Mouse (Mus musculus) midbrain, embryonic 13.5 days (tissue): ENCODE data around the gene Atg14. TPM values are rescaled to one million over a fixed set of nuclear protein-coding genes. Genes with fewer than 3 reads are reported as not detected.

Experiments used
- ATAC-seq: fragments of 200-750 bp; cut with Nextera tagmentation; 2 replicates; pipeline ENCODE4 v1.8.0; 2017; ENCODE audit warnings: mild to moderate bottlenecking, moderate TSS enrichment, moderate library complexity
- H3K27ac ChIP-seq: fragments of 300-500 bp; sonication (generic); 2 replicates; pipeline ENCODE4 v1.5.1; 2015; ENCODE audit warnings: inconsistent platforms, mild to moderate bottlenecking, moderate library complexity
- H3K27me3 ChIP-seq: fragments of 300-500 bp; sonication (generic); 2 replicates; pipeline ENCODE4 v1.6.1; 2015; ENCODE audit warnings: mild to moderate bottlenecking, inconsistent platforms
- H3K36me3 ChIP-seq: fragments of 300-500 bp; sonication (generic); 2 replicates; pipeline ENCODE4 v1.6.1; 2015; ENCODE audit warnings: mild to moderate bottlenecking, inconsistent platforms
- H3K4me1 ChIP-seq: fragments of 300-500 bp; sonication (generic); replicated peaks from 2 replicates; pipeline ENCODE4 v1.6.1; 2015; ENCODE audit warnings: inconsistent platforms
- H3K4me2 ChIP-seq: fragments of 300-500 bp; sonication (generic); replicated peaks from 2 replicates; pipeline ENCODE4 v1.6.1; 2015; ENCODE audit warnings: moderate library complexity, mild to moderate bottlenecking, inconsistent platforms
- H3K4me3 ChIP-seq: fragments of 300-500 bp; sonication (generic); replicated peaks from 2 replicates; pipeline ENCODE4 v1.5.1; 2015; ENCODE audit warnings: mild to moderate bottlenecking, inconsistent platforms
- H3K9ac ChIP-seq: fragments of 300-500 bp; sonication (generic); replicated peaks from 2 replicates; pipeline ENCODE4 v1.6.1; 2015; ENCODE audit warnings: mild to moderate bottlenecking, inconsistent platforms
- H3K9me3 ChIP-seq: fragments of 300-500 bp; sonication (generic); 2 replicates; pipeline ENCODE4 v1.6.1; 2016; ENCODE audit warnings: mild to moderate bottlenecking, inconsistent platforms
- WGBS: fragments of 180-500 bp; shearing (Covaris S2); methylation state at CpG from one replicate; pipeline ENCODE4 v1.1.7; 2015; 5-methylcytosine and 5-hydroxymethylcytosine counted together
- polyA plus RNA-seq: library from polyadenylated mRNA; unstranded; fragments of >200 nt; fragmentation: Nextera tagmentation; extraction: Ambion mirVana; gene quantifications from 2 replicates; pipeline ENCODE4 v1.2.1, GENCODE M21; 2015

The Atg14 gene
- polyA plus RNA-seq, 1 experiment from 2014 or later: 21.9 TPM

DNA sequence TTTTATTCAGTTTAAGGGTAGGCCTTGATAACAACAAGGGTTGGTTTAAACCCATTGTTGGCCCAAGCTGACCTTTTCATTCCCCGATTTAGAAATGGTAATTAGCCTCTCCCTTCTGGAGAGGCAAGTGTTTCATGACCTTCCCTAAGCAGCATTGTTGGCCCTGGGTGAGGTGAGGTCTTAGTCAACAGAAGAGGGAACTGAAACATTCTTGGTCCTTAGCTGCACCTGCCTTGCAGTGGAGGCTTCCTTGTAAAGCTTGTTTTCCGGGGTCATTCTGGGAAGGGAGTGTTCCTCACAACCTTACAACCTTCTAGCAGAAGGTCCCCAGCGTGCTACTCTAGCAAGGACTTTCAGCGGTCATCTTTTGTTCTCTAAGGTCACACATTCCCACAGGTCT is 2.3 kb upstream of the Atg14 start:
- ATAC-seq: no peak
- no peak overlapping the region for H3K27ac ChIP-seq
- no peak overlapping the region for H3K9ac ChIP-seq
- no peaks in the 10 kb centered on the region for H3K9me3 ChIP-seq
- no peaks in the 10 kb centered on the region for H3K36me3 ChIP-seq
- H3K4me1 ChIP-seq: 0 out of 2 replicates have a peak, but pooled peaks cover 2% of the 10 kb centered on the region
- no peak overlapping the region for H3K4me3 ChIP-seq
- H3K27me3 ChIP-seq: no peaks in the 10 kb centered on the region
- H3K4me2 ChIP-seq: no peak overlapping the region
- WGBS: 80% methylated on average over 4 of the region's 4 CpGs

DNA sequence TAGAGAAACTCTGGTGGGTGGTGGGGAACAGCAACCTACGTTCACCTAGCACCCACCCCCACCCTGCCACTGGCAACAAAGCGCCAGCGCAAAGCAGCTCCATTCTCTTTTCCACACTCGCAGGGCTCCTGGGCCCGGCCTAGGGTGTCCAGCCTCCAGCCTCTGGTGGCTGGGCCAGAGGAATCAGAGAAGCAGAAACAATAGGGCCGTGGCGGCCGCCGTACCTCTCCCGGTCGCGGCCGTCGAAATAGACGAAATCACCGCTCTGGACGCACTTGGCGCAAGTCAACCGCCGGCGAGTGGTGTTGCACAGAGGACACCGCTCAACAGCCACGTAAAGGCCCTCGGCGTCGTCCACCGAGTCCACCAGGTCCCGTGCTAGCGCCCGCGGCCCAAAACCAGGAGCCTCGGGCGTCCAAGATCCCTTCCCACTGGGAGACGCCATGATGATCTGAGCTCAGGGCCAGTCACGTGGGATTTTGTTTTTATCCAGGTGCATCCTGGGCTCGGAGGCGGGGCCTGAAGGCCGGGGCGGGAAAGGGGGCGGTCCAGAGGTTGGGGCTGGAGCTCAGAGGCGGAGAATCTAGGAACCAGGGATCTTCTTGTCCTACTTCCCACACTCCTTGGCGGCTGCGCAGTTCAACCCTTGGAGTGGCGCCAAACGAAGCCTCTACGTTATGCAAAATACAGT is 2.3 kb downstream of the Atg14 start:
- no peaks in the 10 kb centered on the region for H3K9me3 ChIP-seq
- peak overlapping the region; percentile 65 for H3K4me2 ChIP-seq
- H3K27me3 ChIP-seq: no peaks in the 10 kb centered on the region
- peak overlapping the region; percentile 81 for H3K9ac ChIP-seq
- H3K36me3 ChIP-seq: peaks cover 6% of the 10 kb centered on the region
- under 1% methylated on average over 46 of the region's 46 CpGs for WGBS
- ATAC-seq: peak; percentile 99
- H3K27ac ChIP-seq: peak overlapping the region; percentile 54; the same call in 1 of the 2 replicates
- H3K4me1 ChIP-seq: peaks cover 15% of the 10 kb centered on the region
- peak overlapping the region; percentile 74 for H3K4me3 ChIP-seq

DNA sequence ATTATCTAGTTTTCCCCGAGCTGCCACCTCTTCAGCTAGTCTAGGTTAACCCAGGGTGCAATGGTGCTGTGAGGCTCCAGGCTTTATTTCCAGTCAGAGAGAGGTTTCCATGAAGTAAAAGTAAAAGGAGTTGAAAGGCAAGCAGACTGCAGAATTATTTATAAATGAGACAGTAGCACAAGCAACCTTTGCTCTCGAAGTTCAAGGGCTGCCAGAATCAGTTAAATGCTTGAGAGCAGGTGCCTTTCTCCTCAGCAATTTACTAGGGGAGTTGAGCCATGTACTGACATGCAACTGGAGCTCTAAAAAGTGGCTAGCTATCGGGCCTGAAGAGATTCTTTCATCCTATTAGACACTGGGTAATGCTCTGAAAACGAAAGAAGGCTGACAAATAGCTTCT is 7.3 kb downstream of the Atg14 start:
- H3K27ac ChIP-seq: no peak overlapping the region
- no peaks in the 10 kb centered on the region for H3K9me3 ChIP-seq
- H3K36me3 ChIP-seq: peaks cover 16% of the 10 kb centered on the region
- WGBS: 88% methylated on average over 4 of the region's 4 CpGs
- ATAC-seq: no peak
- no peak overlapping the region for H3K4me2 ChIP-seq
- no peak overlapping the region for H3K9ac ChIP-seq
- no peaks in the 10 kb centered on the region for H3K27me3 ChIP-seq
- no peak overlapping the region for H3K4me3 ChIP-seq
- peaks cover 12% of the 10 kb centered on the region for H3K4me1 ChIP-seq

DNA sequence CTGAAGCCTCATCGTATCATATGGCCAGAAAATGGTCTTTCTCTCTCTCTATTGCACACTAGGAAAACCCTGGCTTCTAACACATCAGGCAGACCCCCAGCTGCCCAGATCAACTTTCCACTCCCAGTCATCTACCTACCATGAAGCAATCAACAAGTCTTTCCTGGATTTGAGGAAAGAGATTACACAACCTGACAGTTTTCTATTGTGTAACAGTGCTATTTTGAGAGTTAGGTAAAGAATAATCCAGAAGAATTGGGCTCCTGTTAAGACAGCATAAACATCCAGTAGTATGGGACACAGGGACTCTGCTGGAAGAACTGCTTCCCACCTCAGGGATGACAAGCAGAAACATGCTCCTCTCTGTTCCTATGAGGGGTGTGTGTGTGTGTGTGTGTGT is 7.9 kb downstream of the Atg14 start:
- no peak overlapping the region for H3K27ac ChIP-seq
- H3K4me2 ChIP-seq: no peak overlapping the region
- no peak overlapping the region for H3K9ac ChIP-seq
- no peak overlapping the region for H3K4me3 ChIP-seq
- no peaks in the 10 kb centered on the region for H3K27me3 ChIP-seq
- no peaks in the 10 kb centered on the region for H3K9me3 ChIP-seq
- peaks cover 16% of the 10 kb centered on the region for H3K36me3 ChIP-seq
- no peak for ATAC-seq
- peaks cover 11% of the 10 kb centered on the region for H3K4me1 ChIP-seq
- 95% methylated on average over 1 of the region's 1 CpGs for WGBS

DNA sequence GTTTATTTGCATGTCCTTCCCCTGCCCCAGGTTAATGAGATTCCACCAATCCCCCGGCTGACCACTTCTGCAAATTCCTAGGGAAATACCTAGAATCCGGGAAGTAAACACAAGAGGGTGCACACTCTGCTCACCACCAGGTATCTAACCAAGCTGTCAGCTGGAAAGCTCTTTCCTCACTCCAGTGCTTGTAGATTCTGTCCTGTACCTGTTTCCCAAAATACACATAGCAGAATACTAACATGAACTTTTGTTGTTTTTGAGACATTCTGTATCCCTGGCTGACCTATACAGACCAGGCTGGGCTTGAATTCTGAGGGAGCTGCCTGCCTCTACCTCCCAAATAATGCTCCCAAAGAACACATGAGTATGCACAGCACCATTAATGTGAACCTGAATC is 9.7 kb downstream of the Atg14 start:
- Histone ChIP-seq H3K27ac (no peak overlapping the region), H3K9me3 (no peaks in the 10 kb centered on the region), H3K4me3 (no peak overlapping the region), H3K4me1 (no peaks in the 10 kb centered on the region; the same call in 1 of the 2 replicates), H3K27me3 (no peaks in the 10 kb centered on the region), H3K36me3 (peaks cover 28% of the 10 kb centered on the region), H3K4me2 (no peak overlapping the region), H3K9ac (no peak overlapping the region)
- WGBS: 86% methylated on average over 2 of the region's 2 CpGs
- no peak for ATAC-seq

DNA sequence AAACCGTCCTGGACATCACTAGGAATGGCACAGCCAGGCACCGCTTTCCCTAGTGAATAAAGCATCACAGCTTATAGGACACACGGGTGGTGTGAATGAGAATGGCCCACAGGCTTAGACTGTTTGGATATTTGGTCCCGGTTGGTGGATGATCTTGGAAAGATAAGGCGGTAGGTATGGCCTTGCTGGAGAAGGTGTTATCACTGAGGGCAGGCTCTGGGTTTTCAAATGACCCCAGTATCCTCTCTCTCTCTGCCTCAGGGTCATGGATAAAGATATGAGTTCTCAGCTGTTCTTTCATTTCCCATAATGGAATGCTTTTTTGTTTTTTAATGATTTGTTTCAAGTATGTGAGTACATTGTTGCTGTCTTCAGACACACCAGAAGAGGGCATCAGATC is 15.2 kb downstream of the Atg14 start:
- Histone ChIP-seq H3K9ac (no peak overlapping the region), H3K9me3 (no peaks in the 10 kb centered on the region), H3K4me3 (no peak overlapping the region), H3K27me3 (no peaks in the 10 kb centered on the region), H3K4me2 (no peak overlapping the region), H3K36me3 (peaks cover 66% of the 10 kb centered on the region), H3K4me1 (no peaks in the 10 kb centered on the region), H3K27ac (no peak overlapping the region)
- WGBS: 95% methylated on average over 5 of the region's 5 CpGs
- no peak for ATAC-seq

DNA sequence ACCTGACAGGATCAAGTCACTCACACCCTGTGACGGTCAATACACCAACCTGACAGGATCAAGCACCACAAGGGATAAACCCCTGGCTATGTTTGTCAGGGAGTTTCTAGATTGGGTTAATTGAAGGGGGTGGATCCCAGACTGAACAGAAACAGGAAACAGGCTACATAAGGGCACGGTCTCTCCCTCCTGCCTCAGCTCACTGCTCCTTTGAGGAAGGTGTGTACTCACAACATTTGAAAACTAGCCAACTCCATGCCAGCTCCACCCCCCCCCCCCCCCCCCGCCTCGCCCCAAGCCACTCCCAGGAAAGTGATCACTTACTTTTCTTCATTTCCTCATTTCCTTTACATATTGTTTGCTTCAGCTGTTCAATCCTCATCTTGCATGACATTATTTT is 16.2 kb downstream of the Atg14 start:
- Histone ChIP-seq H3K9me3 (no peaks in the 10 kb centered on the region), H3K27me3 (no peaks in the 10 kb centered on the region), H3K9ac (no peak overlapping the region), H3K4me1 (no peaks in the 10 kb centered on the region), H3K36me3 (peaks cover 66% of the 10 kb centered on the region), H3K27ac (no peak overlapping the region), H3K4me2 (no peak overlapping the region), H3K4me3 (no peak overlapping the region)
- 90% methylated on average over 3 of the region's 4 CpGs for WGBS
- no peak for ATAC-seq

DNA sequence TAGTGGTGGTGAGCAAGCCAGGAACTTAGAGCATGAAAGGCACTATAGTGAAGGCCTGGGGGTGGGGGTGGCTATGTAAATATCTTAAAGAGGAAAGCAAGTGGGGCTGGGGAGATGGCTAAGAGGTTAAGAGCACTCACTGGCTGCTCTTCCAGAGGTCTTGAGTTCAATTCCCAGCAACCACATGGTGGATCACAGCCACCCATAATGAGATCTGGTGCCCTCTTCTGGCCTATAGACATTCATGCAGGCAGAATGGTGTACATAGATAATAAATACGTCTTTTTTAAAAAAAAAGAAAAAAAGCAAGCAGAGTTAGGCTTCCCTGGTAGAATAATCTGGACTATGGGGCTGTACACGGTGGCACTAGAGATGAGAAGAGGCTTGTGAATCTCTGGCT is 17.1 kb downstream of the Atg14 start:
- Histone ChIP-seq H3K27me3 (no peaks in the 10 kb centered on the region), H3K9me3 (no peaks in the 10 kb centered on the region), H3K4me1 (no peaks in the 10 kb centered on the region), H3K9ac (no peak overlapping the region), H3K36me3 (peaks cover 73% of the 10 kb centered on the region), H3K27ac (no peak overlapping the region), H3K4me3 (no peak overlapping the region), H3K4me2 (no peak overlapping the region)
- 84% methylated on average over 2 of the region's 2 CpGs for WGBS
- ATAC-seq: no peak

DNA sequence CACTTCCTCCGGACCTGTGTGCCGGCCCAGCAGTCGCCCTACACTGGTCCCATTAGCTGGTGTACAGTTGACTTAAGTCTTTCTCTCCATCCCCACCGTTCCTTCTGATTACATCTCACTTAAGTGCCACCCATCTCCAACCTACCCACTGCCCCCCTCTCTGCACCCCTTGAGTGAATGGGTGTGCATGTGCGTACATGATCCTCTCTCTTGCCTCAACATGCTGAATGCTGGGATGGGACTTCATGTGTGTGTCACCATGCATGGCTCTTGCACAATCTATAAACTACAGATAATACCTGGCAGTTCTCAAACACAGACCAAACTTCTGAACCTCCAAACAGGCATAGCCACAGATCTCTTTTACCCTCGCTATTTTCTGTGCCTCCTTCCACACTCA is 18.8 kb downstream of the Atg14 start:
- no peaks in the 10 kb centered on the region for H3K9me3 ChIP-seq
- no peaks in the 10 kb centered on the region for H3K4me1 ChIP-seq
- ATAC-seq: no peak
- H3K9ac ChIP-seq: no peak overlapping the region
- H3K27me3 ChIP-seq: no peaks in the 10 kb centered on the region
- H3K27ac ChIP-seq: no peak overlapping the region
- peaks cover 88% of the 10 kb centered on the region for H3K36me3 ChIP-seq
- no peak overlapping the region for H3K4me2 ChIP-seq
- H3K4me3 ChIP-seq: no peak overlapping the region
- WGBS: 95% methylated on average over 6 of the region's 6 CpGs

DNA sequence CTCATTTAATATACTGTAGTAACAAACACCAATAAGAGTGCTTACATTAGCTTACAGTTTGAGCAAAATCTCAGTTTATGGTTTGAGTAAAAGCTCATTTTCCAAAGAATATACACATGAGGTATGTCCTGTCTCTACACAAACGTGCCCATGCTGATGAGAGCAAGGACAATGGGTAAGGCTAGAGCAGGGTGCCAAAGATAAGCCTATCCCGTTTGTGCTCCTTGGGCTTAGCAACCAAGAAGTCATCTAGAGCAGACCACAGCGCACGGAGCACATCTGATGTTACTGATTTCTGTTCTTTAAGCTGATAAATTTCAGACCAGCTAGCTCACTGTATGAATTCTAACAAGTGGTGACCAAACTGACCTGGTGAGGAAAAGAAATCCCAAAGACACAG is 25.6 kb downstream of the Atg14 start:
- Histone ChIP-seq H3K4me2 (no peak overlapping the region), H3K4me1 (no peaks in the 10 kb centered on the region), H3K27me3 (no peaks in the 10 kb centered on the region), H3K9me3 (no peaks in the 10 kb centered on the region), H3K4me3 (no peak overlapping the region), H3K36me3 (peaks cover 93% of the 10 kb centered on the region), H3K27ac (no peak overlapping the region), H3K9ac (no peak overlapping the region)
- no peak for ATAC-seq
- 90% methylated on average over 4 of the region's 4 CpGs for WGBS

DNA sequence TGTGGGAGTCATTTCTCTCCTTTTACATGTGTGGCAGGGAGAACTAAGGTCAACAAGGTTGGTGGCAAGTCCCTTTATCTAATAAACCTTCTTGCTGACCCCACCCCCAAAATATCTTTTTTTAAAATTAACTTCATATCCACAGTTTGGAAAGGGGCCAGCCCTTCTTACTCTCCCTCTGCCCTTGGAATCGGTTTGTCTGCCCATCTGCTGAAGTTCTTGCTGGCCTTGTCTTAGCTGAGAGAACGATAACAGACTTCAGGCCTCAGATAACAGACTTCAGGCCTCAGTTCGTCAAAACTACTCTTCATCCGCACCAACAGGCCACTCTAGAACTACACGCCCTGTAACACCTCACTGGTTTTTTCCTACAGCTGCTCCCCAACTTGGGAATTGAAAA is 26.2 kb downstream of the Atg14 start:
- Histone ChIP-seq H3K9me3 (no peaks in the 10 kb centered on the region), H3K36me3 (peaks cover 92% of the 10 kb centered on the region), H3K4me1 (no peaks in the 10 kb centered on the region), H3K9ac (no peak overlapping the region), H3K4me3 (no peak overlapping the region), H3K4me2 (no peak overlapping the region), H3K27me3 (no peaks in the 10 kb centered on the region), H3K27ac (no peak overlapping the region)
- 95% methylated on average over 5 of the region's 5 CpGs for WGBS
- no peak for ATAC-seq

DNA sequence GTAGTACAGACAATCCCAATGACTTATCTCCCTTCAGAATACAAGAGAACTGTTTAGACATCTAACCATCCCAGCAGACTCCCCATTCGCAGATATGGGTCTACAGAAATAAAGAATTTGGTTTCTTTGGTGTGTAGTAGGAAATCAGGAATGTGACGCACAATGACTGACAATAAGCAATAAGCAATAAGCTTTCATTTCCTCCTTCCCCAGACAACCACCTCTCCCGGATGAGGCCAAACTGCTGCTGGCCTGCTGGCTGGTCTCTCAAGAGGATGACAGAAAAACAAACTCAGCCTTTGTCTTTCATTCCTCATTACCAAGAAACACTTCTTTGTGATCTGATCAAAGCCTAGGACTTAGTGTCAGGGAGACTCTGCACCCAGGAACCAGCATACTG is 28.2 kb downstream of the Atg14 start:
- WGBS: 94% methylated on average over 3 of the region's 3 CpGs
- no peak overlapping the region for H3K27ac ChIP-seq
- no peak overlapping the region for H3K4me3 ChIP-seq
- no peak for ATAC-seq
- H3K36me3 ChIP-seq: peaks cover 79% of the 10 kb centered on the region
- H3K9ac ChIP-seq: no peak overlapping the region
- no peaks in the 10 kb centered on the region for H3K9me3 ChIP-seq
- no peaks in the 10 kb centered on the region for H3K27me3 ChIP-seq
- no peak overlapping the region for H3K4me2 ChIP-seq
- H3K4me1 ChIP-seq: no peaks in the 10 kb centered on the region

DNA sequence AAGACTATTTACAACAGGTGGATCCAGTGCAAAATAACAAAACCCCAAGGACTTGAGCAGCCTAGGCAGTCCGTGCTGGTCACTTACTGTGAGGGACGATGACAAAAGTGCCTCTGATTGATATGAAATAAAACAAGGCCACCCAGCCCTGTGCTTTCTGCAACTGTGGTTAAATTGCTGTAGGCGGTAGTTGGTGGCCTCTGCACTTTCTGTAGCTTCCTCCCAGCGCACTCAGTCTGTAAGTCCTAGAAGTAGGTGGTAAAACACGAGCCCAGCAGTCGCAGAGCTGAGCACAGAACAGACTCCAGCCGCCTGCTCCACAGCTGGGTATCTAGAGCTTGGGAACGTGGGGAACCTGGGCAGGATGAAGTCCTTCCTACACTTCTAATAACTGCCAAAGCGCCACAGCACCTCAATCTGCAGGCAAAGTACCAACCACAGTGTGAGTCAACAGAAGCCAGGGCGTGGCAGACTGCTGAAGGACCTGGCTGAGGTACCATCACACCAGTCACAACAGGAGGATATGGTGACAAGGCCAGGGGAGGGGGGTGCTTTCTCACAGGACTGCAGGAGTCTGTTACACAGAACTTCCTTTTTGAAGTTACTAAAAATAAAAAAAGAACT is 29.0 kb downstream of the Atg14 start:
- H3K4me1 ChIP-seq: no peaks in the 10 kb centered on the region
- ATAC-seq: no peak
- H3K27me3 ChIP-seq: no peaks in the 10 kb centered on the region
- no peak overlapping the region for H3K4me3 ChIP-seq
- 95% methylated on average over 10 of the region's 10 CpGs for WGBS
- H3K9me3 ChIP-seq: no peaks in the 10 kb centered on the region
- no peak overlapping the region for H3K9ac ChIP-seq
- no peak overlapping the region for H3K4me2 ChIP-seq
- H3K36me3 ChIP-seq: peaks cover 70% of the 10 kb centered on the region
- no peak overlapping the region for H3K27ac ChIP-seq
